In genomic region chr3:96569506-96569905, GRCm38 (mm10) we compare ENCODE assay signal across 25 mouse cellular contexts. TPM values are rescaled to one million over a fixed set of nuclear protein-coding genes. Genes with fewer than 3 reads are reported as not detected.
DNase-seq lines count a peak whose midpoint lies in the region; ATAC-seq lines count a peak whose summit lies in the region.
"Had no signal": no experiment of that assay in that cellular context is flagged by ENCODE, and none has a peak within 500 bp of the region (broad histone marks: within the 10 kb centered on the region; RNA-seq: fewer than 3 reads in every experiment).

No protein-coding gene starts in this region.

- peak overlapping the region; percentile 3; the same call in 1 of the 2 replicates for H3K27ac ChIP-seq in kidney, embryonic 15.5 days
- peak overlapping the region; percentile 33; the same call in 1 of the 2 replicates for H3K27ac ChIP-seq in heart, embryonic 10.5 days
- H3K27ac ChIP-seq: embryonic facial prominence, embryonic 12.5 days; forebrain, embryonic 15.5 days; hindbrain, embryonic 10.5 days; limb, embryonic 15.5 days; neural tube, embryonic 13.5 days had no signal

- peaks cover 46% of the 10 kb centered on the region for H3K4me1 ChIP-seq in kidney, embryonic 15.5 days
- peaks cover 55% of the 10 kb centered on the region for H3K4me1 ChIP-seq in heart, embryonic 10.5 days
- H3K4me1 ChIP-seq: forebrain, embryonic 15.5 days; neural tube, embryonic 13.5 days had no signal

- H3K36me3 ChIP-seq in kidney, embryonic 15.5 days = no peaks in the 10 kb centered on the region
- H3K36me3 ChIP-seq in heart, embryonic 10.5 days = no peaks in the 10 kb centered on the region
- H3K36me3 ChIP-seq: embryonic facial prominence, embryonic 12.5 days; forebrain, embryonic 15.5 days; hindbrain, embryonic 10.5 days; limb, embryonic 15.5 days; neural tube, embryonic 13.5 days had no signal

- peak; percentile 49 for DNase-seq in gastrocnemius, adult 18-20 months (ENCODE audit: low spot score)
- DNase-seq in gastrocnemius, adult 8-10 months (ENCODE audit: low spot score in 2 of 2) = no peak
- no peak for DNase-seq in kidney, adult 8-10 months
- DNase-seq in heart, embryonic 10.5 days (ENCODE audit: low spot score) = no peak
- DNase-seq in heart, postnatal 36 days = peak; percentile 26 to 60
- DNase-seq in thymus, postnatal 36 days = no peak
- DNase-seq: adrenal gland, postnatal 25 days; cerebellum, adult 8-10 months; gastrocnemius, postnatal 10 days; lung, adult 18-20 months; lung, postnatal 4 days; thymus, postnatal 25 days had no signal

- H3K9ac ChIP-seq in kidney, embryonic 15.5 days = no peak overlapping the region
- H3K9ac ChIP-seq: embryonic facial prominence, embryonic 12.5 days; forebrain, embryonic 15.5 days; limb, embryonic 15.5 days; neural tube, embryonic 13.5 days had no signal

- no peak overlapping the region for H3K4me2 ChIP-seq in kidney, embryonic 15.5 days
- H3K4me2 ChIP-seq: embryonic facial prominence, embryonic 12.5 days; forebrain, embryonic 15.5 days; limb, embryonic 15.5 days; midbrain, embryonic 11.5 days; neural tube, embryonic 13.5 days had no signal

- intact Hi-C loops in heart, postnatal 36 days (cut with DNase I) = no loop called here

- H3K27me3 ChIP-seq in kidney, embryonic 15.5 days = no peaks in the 10 kb centered on the region
- no peaks in the 10 kb centered on the region for H3K27me3 ChIP-seq in heart, embryonic 10.5 days (ENCODE audit: insufficient read depth, poor library complexity, severe bottlenecking)
- H3K27me3 ChIP-seq: CH12.LX; embryonic facial prominence, embryonic 12.5 days; forebrain, embryonic 15.5 days; limb, embryonic 15.5 days; neural tube, embryonic 13.5 days had no signal

- 94% methylated on average over 13 of the region's 13 CpGs for WGBS in kidney, embryonic 15.5 days
- WGBS in heart, embryonic 10.5 days = 81% methylated on average over 13 of the region's 13 CpGs

- no peaks in the 10 kb centered on the region for H3K9me3 ChIP-seq in kidney, embryonic 15.5 days (replicated peaks)
- no peaks in the 10 kb centered on the region for H3K9me3 ChIP-seq in heart, embryonic 10.5 days
- H3K9me3 ChIP-seq: embryonic facial prominence, embryonic 12.5 days; forebrain, embryonic 15.5 days; hindbrain, embryonic 10.5 days; limb, embryonic 15.5 days; neural tube, embryonic 13.5 days had no signal

- H3K4me3 ChIP-seq in kidney, embryonic 15.5 days (replicated peaks) = no peak overlapping the region
- H3K4me3 ChIP-seq in heart, embryonic 10.5 days = no peak overlapping the region; the same call in 1 of the 2 replicates
- H3K4me3 ChIP-seq: embryonic facial prominence, embryonic 12.5 days; forebrain, embryonic 15.5 days; hindbrain, embryonic 10.5 days; limb, embryonic 15.5 days; neural tube, embryonic 13.5 days had no signal

- ATAC-seq in kidney, embryonic 15.5 days (replicated peaks; ENCODE audit: low FRiP score) = no peak
- no peak for ATAC-seq in inflammation-experienced regulatory T-cells, adult 6 months
- ATAC-seq: forebrain, embryonic 15.5 days had no signal

RNA-seq across cellular contexts. Expression of gene Gm16253, which starts 7.3 kb away (rescaled TPM):
- 1 to 10 TPM; 1.2 to 2.0 TPM for total RNA-seq in gastrocnemius, adult 18-20 months (2021)
- 1 to 10 TPM in 3 of 4 experiments, not detected in 1; 1.2 to 1.5 (median 1.2) TPM for total RNA-seq in gastrocnemius, adult 8-10 months (2022)
- polyA plus RNA-seq in kidney, embryonic 15.5 days (2015; fragmentation: Nextera tagmentation; extraction: Ambion mirVana) = 2.1 TPM in 2 replicates
- 0.88 and 2.8 TPM in 2 replicates for polyA plus RNA-seq in heart, embryonic 10.5 days (2016; fragmentation: Nextera tagmentation; extraction: Ambion mirVana)
- 1 to 10 TPM in 1 of 2 experiments, under 1 TPM in 1; 0.89 to 2.8 TPM for total RNA-seq in heart, postnatal 36 days (2021)
- polyA plus RNA-seq in inflammation-experienced regulatory T-cells, adult 6 months (2017; shearing (Covaris generic)) = 1 to 10 TPM in 1 of 3 experiments, not detected in 2; 2.1 TPM
- total RNA-seq: adrenal gland, postnatal 25 days; common myeloid progenitor, adult 5-6 weeks; layer of hippocampus, postnatal 14 days; left cerebral cortex, postnatal 25 days had no signal
- polyA plus RNA-seq: large intestine, adult 2 months had no signal

RNA-seq across cellular contexts. Expression of gene Txnip, which starts 11.7 kb away (rescaled TPM):
- total RNA-seq in gastrocnemius, adult 18-20 months (2021) = 100 to 1,000 TPM; 344 to 646 TPM
- 100 to 1,000 TPM; 365 to 573 (median 474) TPM for total RNA-seq in gastrocnemius, adult 8-10 months (2022)
- 144 and 153 TPM in 2 replicates for polyA plus RNA-seq in kidney, embryonic 15.5 days (2015; fragmentation: Nextera tagmentation; extraction: Ambion mirVana)
- polyA plus RNA-seq in heart, embryonic 10.5 days (2016; fragmentation: Nextera tagmentation; extraction: Ambion mirVana) = 59.9 and 75.5 TPM in 2 replicates
- 1,000 to 10,000 TPM in 1 of 2 experiments, 100 to 1,000 TPM in 1; 646 to 1,158 TPM for total RNA-seq in heart, postnatal 36 days (2021)
- 100 to 1,000 TPM; 160 to 366 (median 354) TPM for polyA plus RNA-seq in inflammation-experienced regulatory T-cells, adult 6 months (2017; shearing (Covaris generic))

RNA-seq across cellular contexts. Expression of gene Polr3gl, which starts 24.5 kb away (rescaled TPM):
- 10 to 100 TPM; 44.0 to 56.1 TPM for total RNA-seq in gastrocnemius, adult 18-20 months (2021)
- total RNA-seq in gastrocnemius, adult 8-10 months (2022) = 10 to 100 TPM; 39.8 to 59.8 (median 51.8) TPM
- 38.1 and 39.8 TPM in 2 replicates for polyA plus RNA-seq in kidney, embryonic 15.5 days (2015; fragmentation: Nextera tagmentation; extraction: Ambion mirVana)
- polyA plus RNA-seq in heart, embryonic 10.5 days (2016; fragmentation: Nextera tagmentation; extraction: Ambion mirVana) = 37.1 and 37.2 TPM in 2 replicates
- 10 to 100 TPM; 30.3 to 33.0 TPM for total RNA-seq in heart, postnatal 36 days (2021)
- polyA plus RNA-seq in inflammation-experienced regulatory T-cells, adult 6 months (2017; shearing (Covaris generic)) = 10 to 100 TPM; 26.9 to 48.9 (median 33.8) TPM

RNA-seq across cellular contexts. Expression of gene Ankrd34a, which starts 26.9 kb away (rescaled TPM):
- total RNA-seq in gastrocnemius, adult 18-20 months (2021) = 1 to 10 TPM; 1.0 to 1.7 TPM
- 1 to 10 TPM in 2 of 4 experiments, under 1 TPM in 2; 0.64 to 1.6 (median 1.1) TPM for total RNA-seq in gastrocnemius, adult 8-10 months (2022)
- 1.8 and 2.8 TPM in 2 replicates for polyA plus RNA-seq in kidney, embryonic 15.5 days (2015; fragmentation: Nextera tagmentation; extraction: Ambion mirVana)
- polyA plus RNA-seq in heart, embryonic 10.5 days (2016; fragmentation: Nextera tagmentation; extraction: Ambion mirVana) = 6.8 and 10.4 TPM in 2 replicates
- total RNA-seq in heart, postnatal 36 days (2021) = 1 to 10 TPM; 1.3 to 2.2 TPM
- under 1 TPM in 1 of 3 experiments, not detected in 2; 0.17 TPM for polyA plus RNA-seq in inflammation-experienced regulatory T-cells, adult 6 months (2017; shearing (Covaris generic))
- total RNA-seq: common myeloid progenitor, adult 5-6 weeks had no signal

RNA-seq across cellular contexts. Expression of gene Lix1l, which starts 31.4 kb away (rescaled TPM):
- 1 to 10 TPM; 4.2 to 7.6 TPM for total RNA-seq in gastrocnemius, adult 18-20 months (2021)
- 1 to 10 TPM; 3.5 to 6.8 (median 4.4) TPM for total RNA-seq in gastrocnemius, adult 8-10 months (2022)
- polyA plus RNA-seq in kidney, embryonic 15.5 days (2015; fragmentation: Nextera tagmentation; extraction: Ambion mirVana) = 6.5 and 8.0 TPM in 2 replicates
- 4.7 and 4.8 TPM in 2 replicates for polyA plus RNA-seq in heart, embryonic 10.5 days (2016; fragmentation: Nextera tagmentation; extraction: Ambion mirVana)
- total RNA-seq in heart, postnatal 36 days (2021) = 10 to 100 TPM; 27.6 to 32.1 TPM
- under 1 TPM; 0.34 to 0.61 (median 0.43) TPM for polyA plus RNA-seq in inflammation-experienced regulatory T-cells, adult 6 months (2017; shearing (Covaris generic))

Comparison
In these comparisons a context has a peak if more than half of its experiments do, and no peak if none do; other contexts are left out.
1. DNase-seq: peak in gastrocnemius, adult 18-20 months (single experiment) and heart, postnatal 36 days (2 of 2); none in gastrocnemius, adult 8-10 months (0 of 2), kidney, adult 8-10 months (0 of 2), heart, embryonic 10.5 days (single experiment) and thymus, postnatal 36 days (0 of 2).